Mouse (Mus musculus) MEL (cell line): ENCODE results near the gene Zfp146. TPM values are rescaled to one million over a fixed set of nuclear protein-coding genes. Genes with fewer than 3 reads are reported as not detected.
A peak's percentile ranks its signal among the peaks of the same experiment; 100 is the strongest.
"Not testable (repeated sequence)": the region's sequence is repeated elsewhere in the genome, so short reads cannot be mapped to it uniquely, and the experiment has no call there.

Source experiments
- DNase-seq: peaks from one replicate; pipeline ENCODE4 v3.0.0; 2011; ENCODE audit warnings: low read depth, low spot score
- H3K27ac ChIP-seq: 2 replicates; pipeline ENCODE4 v1.5.1; 2012; ENCODE audit warnings: low read depth, mild to moderate bottlenecking, control low read depth, low read length, moderate library complexity; ENCODE audit not compliant: control insufficient read depth
- H3K27me3 ChIP-seq, 2 experiments: fragments of 150-350 bp in 1 of 2; sonication (generic) in 1 of 2; 2 replicates each; pipeline ENCODE4 v1.6.1; 2012; ENCODE audit warnings: low read length in 2 of 2, mild to moderate bottlenecking in 2 of 2, improper control_type of control experiment in 1 of 2, moderate library complexity in 1 of 2; ENCODE audit not compliant: insufficient read depth in 2 of 2, control insufficient read depth in 1 of 2
- H3K36me3 ChIP-seq, 2 experiments: 2 replicates each; pipeline ENCODE4 v1.6.1; 2012 to 2014; ENCODE audit warnings: low read length in 2 of 2, improper control_type of control experiment in 1 of 2, inconsistent platforms in 1 of 2, mild to moderate bottlenecking in 1 of 2; ENCODE audit not compliant: insufficient read depth in 2 of 2, control insufficient read depth in 1 of 2
- H3K4me1 ChIP-seq, 2 experiments: fragments of 150-350 bp in 1 of 2; sonication (generic) in 1 of 2; 2 replicates each; pipeline ENCODE4 v1.6.1; 2012; ENCODE audit warnings: low read length in 2 of 2, improper control_type of control experiment in 1 of 2, mild to moderate bottlenecking in 1 of 2; ENCODE audit not compliant: insufficient read depth in 2 of 2, control insufficient read depth in 1 of 2
- H3K4me3 ChIP-seq, 2 experiments: fragments of 150-350 bp in 1 of 2; sonication (generic) in 1 of 2; 2 replicates each; pipeline ENCODE4 v1.5.1; 2012; ENCODE audit warnings: low read depth in 2 of 2, low read length in 2 of 2, mild to moderate bottlenecking in 2 of 2, moderate library complexity in 2 of 2, control low read depth in 1 of 2, improper control_type of control experiment in 1 of 2; ENCODE audit not compliant: control insufficient read depth in 1 of 2, insufficient read depth in 1 of 2
- H3K79me2 ChIP-seq: 2 replicates; pipeline ENCODE4 v1.6.1; 2012; ENCODE audit warnings: mild to moderate bottlenecking, low read length, moderate library complexity; ENCODE audit not compliant: control insufficient read depth, poor library complexity, insufficient read depth
- H3K9ac ChIP-seq: 2 replicates; pipeline ENCODE4 v1.6.1; 2012; ENCODE audit warnings: low read depth, mild to moderate bottlenecking, control low read depth, low read length, moderate library complexity; ENCODE audit not compliant: control insufficient read depth, poor library complexity, severe bottlenecking
- H3K9me3 ChIP-seq: fragments of 150-350 bp; sonication (generic); replicated peaks from 2 replicates; pipeline ENCODE4 v1.6.1; 2012; ENCODE audit warnings: mild to moderate bottlenecking, low read length, improper control_type of control experiment, moderate library complexity; ENCODE audit not compliant: insufficient read depth
- CHD1 ChIP-seq: IDR thresholded peaks from 2 replicates; pipeline ENCODE4 v1.6.1; 2012; ENCODE audit warnings: low read depth, mild to moderate bottlenecking, inconsistent platforms, low read length, improper control_type of control experiment
- CHD2 ChIP-seq: IDR thresholded peaks from 2 replicates; pipeline ENCODE4 v1.6.1; 2011; ENCODE audit warnings: low read length, improper control_type of control experiment
- CTCF ChIP-seq, 3 experiments: IDR thresholded peaks in 2 of 3; conservative IDR thresholded peaks in 1 of 3; 2 replicates each; pipeline ENCODE4 v1.5.1; 2011 to 2012; ENCODE audit warnings: low read length in 3 of 3, low read depth in 2 of 3, mild to moderate bottlenecking in 2 of 3, improper control_type of control experiment in 1 of 3, inconsistent platforms in 1 of 3, mixed read lengths in 1 of 3, moderate library complexity in 1 of 3; ENCODE audit not compliant: control insufficient read depth in 1 of 3, insufficient read depth in 1 of 3, poor library complexity in 1 of 3, severe bottlenecking in 1 of 3
- E2F4 ChIP-seq: IDR thresholded peaks from 2 replicates; pipeline ENCODE4 v1.6.1; 2011; ENCODE audit warnings: low read depth, low read length, improper control_type of control experiment, borderline replicate concordance
- ELF1 ChIP-seq: IDR thresholded peaks from 2 replicates; pipeline ENCODE4 v1.6.1; 2014; ENCODE audit warnings: low read depth, mild to moderate bottlenecking, inconsistent platforms, low read length, improper control_type of control experiment, moderate library complexity
- EP300 ChIP-seq, 2 experiments: IDR thresholded peaks; 2 replicates each; pipeline ENCODE4 v1.6.1; 2011; ENCODE audit warnings: improper control_type of control experiment in 2 of 2, low read length in 2 of 2, low read depth in 1 of 2, mild to moderate bottlenecking in 1 of 2
- ETS1 ChIP-seq: IDR thresholded peaks from 2 replicates; pipeline ENCODE4 v1.6.1; 2012; ENCODE audit warnings: low read depth, mild to moderate bottlenecking, inconsistent platforms, low read length, improper control_type of control experiment, moderate library complexity
- GATA1 ChIP-seq: IDR thresholded peaks from 2 replicates; pipeline ENCODE4 v1.6.1; 2011; ENCODE audit warnings: low read depth, low read length, improper control_type of control experiment
- HCFC1 ChIP-seq: IDR thresholded peaks from 2 replicates; pipeline ENCODE4 v1.6.1; 2012; ENCODE audit warnings: low read depth, mild to moderate bottlenecking, inconsistent platforms, low read length, improper control_type of control experiment, moderate library complexity
- KAT2A ChIP-seq: conservative IDR thresholded peaks from 2 replicates; pipeline ENCODE4 v1.6.1; 2012; ENCODE audit warnings: low read depth, low read length, improper control_type of control experiment, inconsistent platforms
- MAX ChIP-seq: IDR thresholded peaks from 2 replicates; pipeline ENCODE4 v1.6.1; 2011; ENCODE audit warnings: low read length, improper control_type of control experiment
- MAZ ChIP-seq: IDR thresholded peaks from 2 replicates; pipeline ENCODE4 v1.6.1; 2012; ENCODE audit warnings: low read depth, mild to moderate bottlenecking, inconsistent platforms, low read length, improper control_type of control experiment
- MEF2A ChIP-seq: IDR thresholded peaks from 2 replicates; pipeline ENCODE4 v1.6.1; 2014; ENCODE audit warnings: low read depth, mild to moderate bottlenecking, inconsistent platforms, low read length, improper control_type of control experiment; ENCODE audit not compliant: poor library complexity, insufficient replicate concordance, severe bottlenecking; ENCODE audit errors: extremely low read depth
- NELFE ChIP-seq: IDR thresholded peaks from 2 replicates; pipeline ENCODE4 v1.6.1; 2011; ENCODE audit warnings: low read depth, low read length, improper control_type of control experiment
- POLR2A ChIP-seq, 2 experiments: IDR thresholded peaks; 2 replicates each; pipeline ENCODE4 v1.6.1; 2011 to 2012; ENCODE audit warnings: low read length in 2 of 2, mild to moderate bottlenecking in 2 of 2, control low read depth in 1 of 2, improper control_type of control experiment in 1 of 2, low read depth in 1 of 2, moderate library complexity in 1 of 2; ENCODE audit not compliant: control insufficient read depth in 1 of 2, insufficient read depth in 1 of 2, poor library complexity in 1 of 2
- POLR2AphosphoS2 ChIP-seq: IDR thresholded peaks from 2 replicates; pipeline ENCODE4 v1.6.1; 2011; ENCODE audit warnings: low read length, improper control_type of control experiment
- POLR2AphosphoS5 ChIP-seq: IDR thresholded peaks from 2 replicates; pipeline ENCODE4 v1.6.1; 2012; ENCODE audit warnings: low read depth, borderline replicate concordance, mild to moderate bottlenecking, inconsistent platforms, low read length, moderate library complexity, mixed read lengths
- RAD21 ChIP-seq: IDR thresholded peaks from 2 replicates; pipeline ENCODE4 v1.6.1; 2011; ENCODE audit warnings: mild to moderate bottlenecking, low read depth, low read length, improper control_type of control experiment
- RCOR1 ChIP-seq: IDR thresholded peaks from 2 replicates; pipeline ENCODE4 v1.6.1; 2012; ENCODE audit warnings: low read depth, mild to moderate bottlenecking, inconsistent platforms, low read length, improper control_type of control experiment
- SIN3A ChIP-seq: IDR thresholded peaks from 2 replicates; pipeline ENCODE4 v1.6.1; 2012; ENCODE audit warnings: low read length, improper control_type of control experiment, inconsistent platforms
- USF1 ChIP-seq: IDR thresholded peaks from 2 replicates; pipeline ENCODE4 v1.6.1; 2014; ENCODE audit warnings: low read depth, mild to moderate bottlenecking, inconsistent platforms, low read length, improper control_type of control experiment, moderate library complexity
- USF2 ChIP-seq, 2 experiments: IDR thresholded peaks; 2 replicates each; pipeline ENCODE4 v1.6.1; 2011 to 2012; ENCODE audit warnings: improper control_type of control experiment in 2 of 2, low read length in 2 of 2, borderline replicate concordance in 1 of 2, inconsistent platforms in 1 of 2, low read depth in 1 of 2, mild to moderate bottlenecking in 1 of 2; ENCODE audit not compliant: insufficient read depth in 1 of 2
- ZKSCAN1 ChIP-seq: IDR thresholded peaks from 2 replicates; pipeline ENCODE4 v1.6.1; 2012; ENCODE audit warnings: low read depth, mild to moderate bottlenecking, inconsistent platforms, low read length, improper control_type of control experiment, moderate library complexity
- ZNF384 ChIP-seq: IDR thresholded peaks from 2 replicates; pipeline ENCODE4 v1.6.1; 2012; ENCODE audit warnings: low read depth, mild to moderate bottlenecking, inconsistent platforms, low read length, improper control_type of control experiment
- polyA plus RNA-seq, 2 experiments: library from polyadenylated mRNA; stranded (reverse) in 1 of 2; unstranded in 1 of 2; fragments of >175 nt in 1 of 2; fragments of >200 nt in 1 of 2; gene quantifications; 2 replicates each; pipeline versions ENCODE4 v1.2.1 to v1.2.4; 2012; ENCODE audit warnings: low replicate concordance in 2 of 2, low read depth in 1 of 2; ENCODE audit not compliant: insufficient read length in 2 of 2, insufficient read depth in 1 of 2, missing spikeins in 1 of 2
- total RNA-seq: library from RNA; depleted of rRNA; stranded (reverse); fragments of 300-350 nt; gene quantifications from 2 replicates; pipeline ENCODE4 v1.2.3, GENCODE M21; 2012

Zfp146 gene
- total and polyA plus RNA-seq, 3 experiments: 35.5 to 38.9 TPM; not detected in 1

DNA sequence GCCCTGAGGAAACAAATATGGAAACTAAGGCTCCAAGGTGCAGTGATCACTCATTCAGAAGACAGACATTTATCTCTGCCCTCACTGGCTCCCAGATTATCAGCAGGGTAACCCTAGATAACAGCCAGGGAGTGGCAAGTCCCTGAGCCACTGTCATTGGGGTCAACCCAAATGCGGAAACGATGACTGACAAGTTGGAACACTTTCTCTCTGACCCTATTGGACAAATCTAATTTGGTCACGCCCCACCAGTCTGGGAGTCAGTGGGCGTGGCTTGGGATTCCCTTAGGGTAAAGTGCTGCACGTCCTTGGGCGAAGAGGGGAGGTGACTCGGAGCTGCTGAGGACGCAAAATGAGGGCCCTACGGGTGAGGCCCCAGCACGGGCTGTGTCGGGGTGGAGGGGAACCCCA, 14.3 kb upstream of the Zfp146 start, which contains the start of gene Cox7a1 (continued):
- TF ChIP-seq ELF1 (peak; percentile 82), POLR2AphosphoS2 (peak; percentile 15; the same call in 1 of the 2 replicates), CHD1 (no peak)

DNA sequence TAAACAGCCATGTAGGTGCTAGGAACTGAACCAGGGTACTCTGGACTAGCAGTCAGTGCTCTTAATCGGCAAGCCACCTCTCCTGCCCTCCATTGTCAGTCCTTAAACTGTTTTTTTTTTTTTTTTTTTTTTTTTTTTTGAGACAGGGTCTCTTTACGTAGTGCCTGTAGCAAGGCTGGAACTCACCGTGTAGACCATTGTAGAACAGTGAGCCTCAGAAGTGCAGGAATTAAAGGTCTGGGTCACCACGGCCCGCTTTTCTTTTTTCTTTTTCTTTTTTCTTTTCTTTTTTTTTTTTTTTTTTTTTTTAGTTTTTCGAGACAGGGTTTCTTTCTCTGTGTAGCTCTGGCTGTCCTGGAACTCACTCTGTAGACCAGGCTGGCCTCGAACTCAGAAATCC, 13.6 kb upstream of the Zfp146 start:
- H3K4me3 ChIP-seq, H3K9me3 ChIP-seq, H3K9ac ChIP-seq, H3K27me3 ChIP-seq, H3K4me1 ChIP-seq, H3K27ac ChIP-seq, DNase-seq, H3K36me3 ChIP-seq, H3K79me2 ChIP-seq: not testable (repeated sequence)
- peak; percentile 50; the same call in 1 of the 2 replicates for TF ChIP-seq ZNF384

DNA sequence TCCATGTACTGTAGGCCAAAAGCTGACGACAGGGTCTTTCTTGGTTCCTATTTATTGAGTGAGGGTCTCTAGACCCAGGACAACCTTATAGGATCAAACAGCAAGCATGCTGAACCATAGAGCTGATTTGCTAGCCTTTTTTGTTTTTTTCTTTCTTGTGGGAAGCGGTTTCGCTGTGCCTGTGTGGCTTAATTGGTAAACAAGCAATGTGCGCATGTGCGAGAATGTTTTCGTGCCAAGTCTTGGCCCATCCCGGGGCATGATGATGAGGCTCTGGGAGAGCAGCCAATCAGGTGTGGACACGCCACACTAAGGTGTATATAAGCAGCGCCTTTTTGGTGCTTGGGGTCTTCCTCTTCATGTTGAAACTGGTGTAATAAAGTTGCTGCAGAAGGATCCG, 12.4 kb upstream of the Zfp146 start:
- H3K79me2 ChIP-seq, H3K27ac ChIP-seq: not testable (repeated sequence)

DNA sequence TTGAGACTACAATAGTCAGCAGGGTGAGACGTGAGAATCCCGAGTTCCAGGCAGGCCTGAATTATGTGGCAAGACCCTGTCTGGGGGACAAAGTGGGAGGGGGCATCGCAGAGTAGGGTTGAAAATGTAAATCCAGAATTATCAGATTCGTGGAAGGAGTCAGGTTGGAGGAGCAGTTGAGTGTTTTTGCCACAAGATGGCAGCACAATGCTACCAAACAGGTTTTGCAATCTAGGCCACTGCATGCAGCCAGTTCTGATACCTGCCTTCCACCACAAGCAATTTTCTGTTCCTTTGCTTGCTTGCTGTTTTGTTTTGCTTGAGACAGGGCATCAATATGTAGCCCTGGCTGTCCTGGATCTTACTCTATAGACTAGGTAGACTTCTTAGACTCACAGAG, 11.8 kb upstream of the Zfp146 start:
- peak; percentile 86 for DNase-seq
- no peak overlapping the region for H3K9ac ChIP-seq
- peaks cover 0 to 4% of the 10 kb centered on the region in 2 experiments; a peak in 1 of 4 replicates for H3K4me1 ChIP-seq
- H3K79me2 ChIP-seq: no peaks in the 10 kb centered on the region
- no peak overlapping the region for H3K27ac ChIP-seq
- no peaks in the 10 kb centered on the region for H3K27me3 ChIP-seq
- H3K36me3 ChIP-seq: peaks cover 0 to 2% of the 10 kb centered on the region in 2 experiments; a peak in 2 of 4 replicates
- H3K4me3 ChIP-seq: no peak overlapping the region
- H3K9me3 ChIP-seq: no peaks in the 10 kb centered on the region
- TF ChIP-seq CTCF (IDR thresholded peaks at IDR 0.05 in 2 of 3, conservative IDR thresholded peaks at IDR 0.05 in 1 of 3; ENCODE audit: control insufficient read depth in 1 of 3, insufficient read depth in 1 of 3, low read depth in 2 of 3, low read length in 3 of 3, poor library complexity in 1 of 3, severe bottlenecking in 1 of 3): peak; percentile 59 to 68 (median 66)
- TF ChIP-seq RAD21: peak; percentile 73
- no peak for TF ChIP-seq MAZ
- TF ChIP-seq E2F4: no peak
- TF ChIP-seq CHD2: no peak
- TF ChIP-seq USF2 (IDR thresholded peaks at IDR 0.05; ENCODE audit: borderline replicate concordance in 1 of 2, insufficient read depth in 1 of 2, low read depth in 1 of 2, low read length in 2 of 2): no peak
- TF ChIP-seq POLR2AphosphoS5: no peak
- no peak for TF ChIP-seq ELF1
- no peak for TF ChIP-seq ETS1
- TF ChIP-seq POLR2A (IDR thresholded peaks at IDR 0.05; ENCODE audit: control insufficient read depth in 1 of 2, insufficient read depth in 1 of 2, low read depth in 1 of 2, low read length in 2 of 2, poor library complexity in 1 of 2): no peak
- TF ChIP-seq ZKSCAN1: no peak
- no peak for TF ChIP-seq RCOR1
- TF ChIP-seq NELFE: no peak
- no peak for TF ChIP-seq SIN3A
- no peak for TF ChIP-seq USF1
- TF ChIP-seq HCFC1: no peak
- TF ChIP-seq MEF2A: no peak
- TF ChIP-seq KAT2A: no peak
- no peak for TF ChIP-seq MAX
- TF ChIP-seq GATA1: 0 out of 2 replicates have a peak, but pooled peaks have one; percentile 11
- no peak for TF ChIP-seq EP300 (IDR thresholded peaks at IDR 0.05; ENCODE audit: low read depth in 1 of 2, low read length in 2 of 2)
- no peak for TF ChIP-seq CHD1

More for the DNA sequence above, 12.4 kb upstream of the Zfp146 start:
- H3K27me3 ChIP-seq, DNase-seq, H3K4me3 ChIP-seq, H3K4me1 ChIP-seq, H3K9ac ChIP-seq, H3K9me3 ChIP-seq, H3K36me3 ChIP-seq: not testable (repeated sequence)
